Mouse (Mus musculus): ENCODE measurements around the gene Sema3b. TPM values are rescaled to one million over a fixed set of nuclear protein-coding genes. Genes with fewer than 3 reads are reported as not detected.

Gene Sema3b
- polyA plus RNA-seq, 1 experiment from 2014 or later, result 3.4 TPM

- Histone ChIP-seq H3K9ac (ENCODE audit: low read length) (peak overlapping the region; percentile 79), H3K4me1 (ENCODE audit: control insufficient read depth, insufficient read depth, low read length) (peaks cover 41% of the 10 kb centered on the region), H3K27me3 (ENCODE audit: control insufficient read depth, insufficient read depth, low read length) (no peaks in the 10 kb centered on the region), H3K27ac (replicated peaks; ENCODE audit: low read depth, low read length) (no peak overlapping the region; the same call in 1 of the 2 replicates), H3K4me2 (ENCODE audit: low read depth, severe bottlenecking) (peak overlapping the region; percentile 83), H3K4me3 (ENCODE audit: low read depth, low read length) (peak overlapping the region; percentile 78), H3K36me3 (ENCODE audit: control insufficient read depth, insufficient read depth, low read length) (peaks cover 20% of the 10 kb centered on the region), H3K9me3 (ENCODE audit: control insufficient read depth, low read length) (no peaks in the 10 kb centered on the region)
- ATAC-seq (ENCODE audit: insufficient number of reproducible peaks, low FRiP score, low TSS enrichment, low read depth) (no peak), DNase-seq (ENCODE audit: low spot score) (no peak)
- 53% methylated on average over 2 of the region's 2 CpGs for WGBS
Observed at GRCm38 (mm10) chr9:107555701-107556100, 53.3 kb downstream of the Sema3b start.

- Histone ChIP-seq H3K9ac (ENCODE audit: low read length) (peak overlapping the region; percentile 79), H3K4me2 (ENCODE audit: low read depth, severe bottlenecking) (peak overlapping the region; percentile 83), H3K4me1 (ENCODE audit: control insufficient read depth, insufficient read depth, low read length) (peaks cover 45% of the 10 kb centered on the region), H3K27ac (replicated peaks; ENCODE audit: low read depth, low read length) (peak overlapping the region; percentile 91), H3K27me3 (ENCODE audit: control insufficient read depth, insufficient read depth, low read length) (no peaks in the 10 kb centered on the region), H3K4me3 (ENCODE audit: low read depth, low read length) (peak overlapping the region; percentile 78), H3K9me3 (ENCODE audit: control insufficient read depth, low read length) (no peaks in the 10 kb centered on the region), H3K36me3 (ENCODE audit: control insufficient read depth, insufficient read depth, low read length) (peaks cover 20% of the 10 kb centered on the region)
- ATAC-seq (ENCODE audit: insufficient number of reproducible peaks, low FRiP score, low TSS enrichment, low read depth), result no peak; the same call in 1 of the 2 replicates
- peak; percentile 66 for DNase-seq (ENCODE audit: low spot score)
- under 1% methylated on average over 23 of the region's 23 CpGs for WGBS
Observed at GRCm38 (mm10) chr9:107555031-107555457, 54.0 kb downstream of the Sema3b start.

GRCm38 (mm10) chr9:107554319-107554825 is 54.7 kb downstream of the Sema3b start:
- under 1% methylated on average over 53 of the region's 53 CpGs for WGBS
- no peaks in the 10 kb centered on the region for H3K9me3 ChIP-seq (ENCODE audit: control insufficient read depth, low read length)
- peak overlapping the region; percentile 84 for H3K4me2 ChIP-seq (ENCODE audit: low read depth, severe bottlenecking)
- peak overlapping the region; percentile 91 for H3K27ac ChIP-seq (replicated peaks; ENCODE audit: low read depth, low read length)
- peaks cover 17% of the 10 kb centered on the region for H3K36me3 ChIP-seq (ENCODE audit: control insufficient read depth, insufficient read depth, low read length)
- H3K4me3 ChIP-seq (ENCODE audit: low read depth, low read length), result peak overlapping the region; percentile 78
- ATAC-seq (ENCODE audit: insufficient number of reproducible peaks, low FRiP score, low TSS enrichment, low read depth) (peak; percentile 87), DNase-seq (ENCODE audit: low spot score) (peak; percentile 95)
- no peaks in the 10 kb centered on the region for H3K27me3 ChIP-seq (ENCODE audit: control insufficient read depth, insufficient read depth, low read length)
- H3K9ac ChIP-seq (ENCODE audit: low read length), result peak overlapping the region; percentile 79
- H3K4me1 ChIP-seq (ENCODE audit: control insufficient read depth, insufficient read depth, low read length), result peaks cover 45% of the 10 kb centered on the region

GRCm38 (mm10) chr9:107553541-107554318 is 55.3 kb downstream of the Sema3b start:
- Histone ChIP-seq H3K9ac (ENCODE audit: low read length) (peak overlapping the region; percentile 49), H3K27ac (replicated peaks; ENCODE audit: low read depth, low read length) (peak overlapping the region; percentile 87), H3K9me3 (ENCODE audit: control insufficient read depth, low read length) (no peaks in the 10 kb centered on the region), H3K4me3 (ENCODE audit: low read depth, low read length) (peak overlapping the region; percentile 78), H3K27me3 (ENCODE audit: control insufficient read depth, insufficient read depth, low read length) (no peaks in the 10 kb centered on the region), H3K36me3 (ENCODE audit: control insufficient read depth, insufficient read depth, low read length) (peaks cover 13% of the 10 kb centered on the region), H3K4me2 (ENCODE audit: low read depth, severe bottlenecking) (peak overlapping the region; percentile 84), H3K4me1 (ENCODE audit: control insufficient read depth, insufficient read depth, low read length) (peaks cover 45% of the 10 kb centered on the region)
- 4% methylated on average over 37 of the region's 37 CpGs for WGBS
- ATAC-seq (ENCODE audit: insufficient number of reproducible peaks, low FRiP score, low TSS enrichment, low read depth) (peak; percentile 49), DNase-seq (ENCODE audit: low spot score) (no peak)

GRCm38 (mm10) chr9:107552690-107553393 is 56.2 kb downstream of the Sema3b start:
- WGBS, result 76% methylated on average over 5 of the region's 5 CpGs
- Histone ChIP-seq H3K4me2 (ENCODE audit: low read depth, severe bottlenecking) (peak overlapping the region; percentile 96), H3K36me3 (ENCODE audit: control insufficient read depth, insufficient read depth, low read length) (peaks cover 7% of the 10 kb centered on the region; the same call in 1 of the 2 replicates), H3K9me3 (ENCODE audit: control insufficient read depth, low read length) (no peaks in the 10 kb centered on the region), H3K4me1 (ENCODE audit: control insufficient read depth, insufficient read depth, low read length) (peaks cover 45% of the 10 kb centered on the region), H3K27me3 (ENCODE audit: control insufficient read depth, insufficient read depth, low read length) (no peaks in the 10 kb centered on the region), H3K9ac (ENCODE audit: low read length) (no peak overlapping the region; the same call in 1 of the 2 replicates), H3K4me3 (ENCODE audit: low read depth, low read length) (no peak overlapping the region), H3K27ac (replicated peaks; ENCODE audit: low read depth, low read length) (no peak overlapping the region; the same call in none of the 2 replicates)
- ATAC-seq (ENCODE audit: insufficient number of reproducible peaks, low FRiP score, low TSS enrichment, low read depth), result no peak
- DNase-seq (ENCODE audit: low spot score), result no peak

- DNase-seq (ENCODE audit: low spot score) (no peak), ATAC-seq (ENCODE audit: insufficient number of reproducible peaks, low FRiP score, low TSS enrichment, low read depth) (no peak)
- H3K27ac ChIP-seq (replicated peaks; ENCODE audit: low read depth, low read length), result peak overlapping the region; percentile 47
- 6% methylated on average over 8 of the region's 8 CpGs for WGBS
- peak overlapping the region; percentile 96 for H3K4me2 ChIP-seq (ENCODE audit: low read depth, severe bottlenecking)
- peaks cover 49% of the 10 kb centered on the region for H3K4me1 ChIP-seq (ENCODE audit: control insufficient read depth, insufficient read depth, low read length)
- H3K9ac ChIP-seq (ENCODE audit: low read length), result peak overlapping the region; percentile 79
- no peaks in the 10 kb centered on the region for H3K27me3 ChIP-seq (ENCODE audit: control insufficient read depth, insufficient read depth, low read length)
- H3K36me3 ChIP-seq (ENCODE audit: control insufficient read depth, insufficient read depth, low read length), result no peaks in the 10 kb centered on the region; the same call in 1 of the 2 replicates
- no peaks in the 10 kb centered on the region for H3K9me3 ChIP-seq (ENCODE audit: control insufficient read depth, low read length)
- H3K4me3 ChIP-seq (ENCODE audit: low read depth, low read length), result peak overlapping the region; percentile 52
Observed at GRCm38 (mm10) chr9:107551890-107552355, 57.1 kb downstream of the Sema3b start.

- Histone ChIP-seq H3K36me3 (ENCODE audit: control insufficient read depth, insufficient read depth, low read length) (no peaks in the 10 kb centered on the region), H3K27me3 (ENCODE audit: control insufficient read depth, insufficient read depth, low read length) (no peaks in the 10 kb centered on the region), H3K4me3 (ENCODE audit: low read depth, low read length) (peak within 1 kb of the TSS; percentile 52), H3K4me2 (ENCODE audit: low read depth, severe bottlenecking) (peak within 1 kb of the TSS; percentile 96), H3K9ac (ENCODE audit: low read length) (peak within 1 kb of the TSS; percentile 79), H3K27ac (replicated peaks; ENCODE audit: low read depth, low read length) (peak within 1 kb of the TSS; percentile 47), H3K9me3 (ENCODE audit: control insufficient read depth, low read length) (no peaks in the 10 kb centered on the region), H3K4me1 (ENCODE audit: control insufficient read depth, insufficient read depth, low read length) (peaks cover 50% of the 10 kb centered on the region)
- ATAC-seq (ENCODE audit: insufficient number of reproducible peaks, low FRiP score, low TSS enrichment, low read depth) (peak; percentile 14; the same call in 1 of the 2 replicates), DNase-seq (ENCODE audit: low spot score) (peak; percentile 80)
- WGBS, result under 1% methylated on average over 56 of the region's 63 CpGs
Observed at GRCm38 (mm10) chr9:107551117-107551889, 57.7 kb downstream of the Sema3b start, which contains the start of gene Rassf1. Gene Rassf1, plus strand, starts transcription at chr9:107551555.

Data from limb, embryonic 11.5 days (tissue).